Mouse (Mus musculus): ENCODE results near the gene Lrmda.

DNA sequence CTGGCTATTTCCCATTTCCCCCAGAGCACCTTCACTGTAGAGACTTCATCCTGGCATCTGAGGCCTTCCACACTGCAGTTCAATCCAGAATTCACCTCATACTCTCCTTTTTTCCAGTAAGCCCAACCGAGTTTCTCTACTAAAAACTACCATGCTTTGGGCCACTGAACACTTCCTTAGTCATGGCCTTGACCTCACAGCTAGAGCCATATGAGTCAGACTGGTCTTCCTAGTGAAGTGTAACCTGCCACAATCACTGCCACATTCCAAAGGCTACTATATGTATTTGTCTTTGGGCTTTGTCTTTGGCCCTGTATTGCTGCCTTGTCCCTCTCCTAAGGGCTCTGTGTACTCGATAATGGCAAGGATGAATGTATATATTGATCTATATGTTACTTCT, 708.0 kb downstream of the Lrmda start:
- TF ChIP-seq CTCF (conservative IDR thresholded peaks at IDR 0.05; ENCODE audit: low read length) = no peak
- no peak for TF ChIP-seq NANOG (IDR thresholded peaks at IDR 0.05; ENCODE audit: borderline replicate concordance, low read length)
